Mouse (Mus musculus) heart, adult 9 months (tissue): ENCODE data around the gene Baz2b.

Experiments
- DNase-seq, 2 experiments: peaks; one replicate each; pipeline ENCODE4 v3.0.0; 2022; ENCODE audit warnings: low spot score in 2 of 2

Baz2b gene

DNA sequence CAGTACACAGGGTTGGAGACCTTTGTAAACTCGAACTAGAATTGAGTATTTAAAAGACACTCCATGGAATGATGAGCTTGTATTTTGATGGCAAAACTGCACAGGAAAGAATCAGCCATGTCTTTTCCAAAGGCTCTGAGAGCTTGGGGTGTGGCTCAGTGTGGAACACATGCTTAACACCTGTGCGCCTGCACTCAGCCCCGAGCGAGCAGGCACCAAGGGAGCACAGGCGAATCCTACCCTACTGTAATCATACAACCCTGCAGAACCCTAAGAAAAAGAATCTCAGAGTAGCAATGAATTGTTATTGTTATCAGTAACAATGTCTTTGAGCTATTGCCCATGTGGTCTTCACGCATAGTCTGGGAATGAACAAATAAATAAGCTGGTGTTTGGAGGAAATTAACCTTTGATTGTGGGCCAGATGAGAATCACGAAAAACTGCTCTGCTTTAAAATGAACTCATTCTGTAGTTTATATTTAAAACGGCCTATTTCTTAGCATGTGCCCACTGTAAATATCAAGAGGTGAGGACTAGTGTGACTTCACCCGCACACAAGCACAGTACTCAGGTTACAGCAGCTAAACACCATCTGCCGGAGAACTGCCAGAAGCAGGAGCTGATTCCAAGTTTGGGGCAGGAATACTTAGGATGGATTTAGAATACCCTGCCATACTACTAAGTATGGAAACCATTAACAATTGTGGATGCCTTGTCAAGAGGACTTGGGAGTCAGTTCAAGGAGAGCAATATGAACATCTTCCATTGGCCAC is 77.2 kb downstream of the Baz2b start:
- DNase-seq = no peak

GRCm38 (mm10) chr2:60128631-60129030 is 81.0 kb downstream of the Baz2b start:
- no peak for DNase-seq

GRCm38 (mm10) chr2:60126831-60127230 is 82.8 kb downstream of the Baz2b start:
- peak in 1 of 2 experiments; percentile 31 for DNase-seq

- no peak for DNase-seq
These were observed 83.3 kb downstream of the Baz2b start for GRCm38 (mm10) chr2:60126292-60126691.

DNA sequence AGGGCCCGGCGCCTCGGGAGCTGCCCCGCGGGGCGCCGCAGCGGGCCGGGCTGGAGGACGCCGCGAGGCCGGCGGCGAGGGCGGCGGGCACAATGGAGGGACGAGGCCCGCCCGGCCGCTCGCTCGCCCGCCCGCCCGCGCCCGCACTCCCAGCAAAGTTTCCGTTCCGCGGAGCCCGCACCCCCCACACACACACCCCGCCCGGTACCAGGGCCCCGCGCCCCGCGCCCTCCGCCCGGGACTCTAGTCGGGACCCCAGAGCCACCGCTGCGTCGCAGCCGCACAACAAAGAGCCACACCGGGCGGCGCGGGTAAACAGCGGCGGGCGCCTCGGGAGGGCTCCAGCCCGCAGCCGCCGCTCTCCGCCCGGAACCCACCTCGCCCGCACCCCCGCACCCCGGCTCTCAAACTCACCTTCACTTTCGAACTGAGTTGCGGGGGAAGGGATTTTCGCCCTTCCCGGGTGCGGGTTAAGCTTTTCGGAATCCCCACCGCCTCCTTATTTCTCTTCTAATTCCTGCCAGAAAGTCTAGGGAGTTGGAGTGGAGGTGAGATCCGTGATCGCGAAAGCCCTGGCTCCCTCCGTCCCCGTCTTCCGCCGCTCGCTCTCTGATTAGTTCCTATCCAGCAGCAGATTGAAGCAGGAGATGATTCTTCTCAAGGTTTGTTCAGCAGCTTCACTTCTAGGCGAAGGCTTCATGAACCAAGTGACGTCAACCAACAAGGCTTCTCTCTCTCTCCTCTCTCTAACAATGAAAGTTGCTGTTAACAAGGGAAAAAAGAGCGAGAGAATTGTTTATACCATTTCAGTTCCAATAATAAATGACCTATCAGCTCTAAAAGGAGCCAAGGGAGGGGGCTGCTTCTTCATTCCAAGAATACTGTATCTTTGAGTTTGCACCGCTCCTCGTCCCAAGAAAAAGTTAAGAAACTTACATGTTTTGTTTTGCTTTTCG is 84.3 kb downstream of the Baz2b start:
- peak; percentile 73 to 76 for DNase-seq

GRCm38 (mm10) chr2:60124648-60125048 is 85.0 kb downstream of the Baz2b start:
- DNase-seq = peak; percentile 61 to 62

DNA sequence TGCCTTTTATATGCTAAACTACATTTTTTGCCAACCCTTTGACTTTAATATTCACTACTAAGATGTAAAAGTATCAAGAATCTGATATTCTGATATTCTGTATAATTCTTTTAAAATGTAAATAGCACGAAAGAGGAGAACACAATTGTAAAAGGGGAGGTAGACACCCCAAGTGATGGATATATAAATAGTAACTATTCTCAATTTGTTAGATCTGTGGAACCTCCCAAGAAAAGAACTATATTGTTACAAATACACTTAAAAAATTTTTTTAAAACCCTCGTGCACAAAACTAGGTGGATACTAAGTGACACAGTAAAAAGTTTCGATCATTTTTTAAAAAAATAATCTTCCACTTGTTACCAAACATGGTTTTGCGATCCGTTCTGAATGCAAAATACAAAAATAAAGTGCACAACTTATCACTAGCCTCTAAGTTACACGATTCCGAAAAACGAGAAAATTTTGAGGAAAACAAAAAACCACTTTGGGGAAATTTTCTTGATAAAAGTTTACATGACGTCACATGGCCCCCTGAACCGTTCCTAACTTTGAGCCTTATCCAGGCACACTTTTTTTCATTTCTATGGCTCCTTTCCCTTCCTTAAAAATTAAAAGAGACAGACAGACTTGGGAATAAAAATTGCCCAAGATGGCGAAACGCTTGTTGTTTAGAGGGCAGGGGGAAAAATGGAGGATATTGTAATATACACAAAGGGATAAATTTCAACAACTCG is 85.6 kb downstream of the Baz2b start:
- DNase-seq = no peak

DNA sequence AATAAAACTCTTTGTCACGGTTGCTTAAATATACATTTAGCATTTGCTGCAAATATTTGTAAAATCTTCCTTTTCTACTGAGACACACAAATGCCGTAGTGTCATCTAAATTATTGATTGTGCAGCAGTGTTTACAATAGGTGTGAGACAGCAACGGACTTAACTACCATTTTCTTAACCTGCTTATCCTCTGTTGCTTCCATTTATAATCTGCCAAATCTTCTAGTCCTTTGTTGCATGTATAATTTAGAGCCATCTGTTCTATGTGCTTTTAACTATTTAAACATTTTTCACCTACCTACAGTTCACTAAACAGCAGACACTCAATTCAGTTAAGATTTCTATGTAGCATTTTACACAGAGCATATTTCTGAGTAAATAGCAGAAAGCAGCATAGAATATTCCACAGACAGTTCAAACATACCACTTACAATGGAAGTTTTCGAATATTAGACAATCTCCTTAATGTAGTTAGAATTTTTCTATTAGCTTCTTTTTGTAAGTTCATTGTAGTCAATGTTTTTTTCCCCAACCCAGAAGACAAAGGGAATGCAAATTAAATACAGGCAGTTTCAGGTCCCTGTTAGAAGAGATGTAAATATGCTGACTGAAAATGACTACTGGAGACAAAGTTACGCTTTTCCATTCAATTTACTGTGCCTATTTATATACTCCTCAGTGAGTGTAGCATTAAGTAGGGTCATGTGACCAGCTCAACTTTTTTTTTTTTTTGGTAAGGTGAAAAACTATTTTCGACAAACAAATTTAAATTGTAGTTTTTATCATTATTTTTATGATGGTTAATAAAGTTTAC is 86.4 kb downstream of the Baz2b start:
- no peak for DNase-seq

DNA sequence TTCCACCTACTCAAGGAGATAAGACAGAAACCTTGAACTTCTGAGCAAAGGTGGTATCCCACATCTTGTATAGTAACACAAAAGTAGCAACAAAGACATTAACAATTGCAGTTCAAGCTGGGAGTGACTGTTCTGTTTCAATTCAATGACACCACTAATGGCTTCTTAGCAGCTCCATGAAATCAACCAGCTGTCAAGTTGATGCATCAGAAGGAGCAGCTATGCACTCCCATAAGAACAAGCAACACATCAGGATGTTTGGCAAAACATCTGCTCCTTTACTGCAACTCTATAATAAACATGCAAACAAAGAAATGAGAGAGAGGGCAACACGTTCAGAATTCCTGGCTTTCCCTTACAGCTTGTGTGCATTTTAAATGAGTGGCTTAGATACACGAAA is 87.5 kb downstream of the Baz2b start:
- DNase-seq = no peak

- no peak for DNase-seq
These were observed 89.0 kb downstream of the Baz2b start for GRCm38 (mm10) chr2:60120681-60121080.

GRCm38 (mm10) chr2:60118684-60119558 is 90.7 kb downstream of the Baz2b start:
- no peak for DNase-seq

DNA sequence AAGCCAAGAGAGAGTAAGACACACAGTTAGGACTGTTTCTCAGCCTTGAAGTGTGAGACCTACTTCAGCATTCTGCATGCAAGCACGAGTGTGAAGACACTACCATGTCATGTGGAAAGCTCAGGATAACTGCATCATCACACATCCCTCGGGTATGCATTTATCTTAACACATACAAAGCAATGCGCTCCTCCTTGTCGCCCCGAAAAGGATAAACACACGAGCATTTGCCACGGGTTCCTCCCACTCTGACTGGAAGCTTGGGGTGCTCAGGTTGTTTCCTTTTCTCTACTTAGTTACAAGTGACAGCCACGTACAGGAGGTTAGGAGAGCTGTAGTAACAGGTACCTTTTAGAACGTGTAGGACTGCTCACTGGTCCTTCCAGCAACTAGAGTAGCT is 91.8 kb downstream of the Baz2b start:
- DNase-seq = no peak

- DNase-seq = no peak
These were observed 93.6 kb downstream of the Baz2b start for GRCm38 (mm10) chr2:60115891-60116554.

GRCm38 (mm10) chr2:60114901-60115300 is 94.7 kb downstream of the Baz2b start:
- DNase-seq = no peak

DNA sequence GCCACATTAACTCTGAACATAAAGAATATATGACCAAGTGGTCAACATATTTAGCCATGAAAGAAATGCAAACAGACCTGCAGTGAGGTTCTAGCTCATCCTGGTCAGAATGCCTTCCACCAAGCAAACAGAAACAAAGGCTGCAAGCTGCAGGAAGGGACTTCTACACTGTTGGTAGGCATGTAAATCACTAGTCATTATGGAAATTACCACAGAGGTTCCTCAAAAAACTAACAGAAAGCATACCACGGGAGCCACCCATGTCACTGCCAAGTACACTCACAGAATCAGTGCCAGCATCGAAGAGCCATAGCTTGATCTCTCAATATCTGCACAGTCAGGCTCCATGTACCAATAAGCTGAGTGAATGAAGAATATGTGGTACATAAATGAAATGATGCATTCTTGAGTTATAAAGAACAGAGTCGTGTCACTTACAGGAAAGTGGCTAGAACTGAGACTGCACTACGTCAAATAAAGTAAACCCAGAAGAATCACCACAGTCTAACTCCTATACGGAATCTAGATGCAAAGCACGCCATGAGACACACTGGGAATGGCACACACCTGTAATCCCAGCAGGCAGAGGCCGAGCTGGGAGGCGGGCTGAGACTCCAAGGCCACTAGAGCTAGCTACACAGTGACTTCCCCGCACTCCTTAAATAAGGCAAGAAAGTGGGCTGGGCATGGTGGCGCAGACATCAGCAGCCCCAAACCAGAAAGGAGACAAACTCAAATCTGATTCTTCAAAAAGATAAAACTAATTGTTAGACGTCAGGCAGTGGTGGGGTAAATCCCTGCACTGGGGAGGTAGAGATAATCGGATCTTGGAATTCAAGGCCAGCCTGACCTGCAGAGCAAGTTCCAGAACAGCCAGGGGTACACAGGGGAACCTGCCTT is 95.7 kb downstream of the Baz2b start:
- DNase-seq = no peak

DNA sequence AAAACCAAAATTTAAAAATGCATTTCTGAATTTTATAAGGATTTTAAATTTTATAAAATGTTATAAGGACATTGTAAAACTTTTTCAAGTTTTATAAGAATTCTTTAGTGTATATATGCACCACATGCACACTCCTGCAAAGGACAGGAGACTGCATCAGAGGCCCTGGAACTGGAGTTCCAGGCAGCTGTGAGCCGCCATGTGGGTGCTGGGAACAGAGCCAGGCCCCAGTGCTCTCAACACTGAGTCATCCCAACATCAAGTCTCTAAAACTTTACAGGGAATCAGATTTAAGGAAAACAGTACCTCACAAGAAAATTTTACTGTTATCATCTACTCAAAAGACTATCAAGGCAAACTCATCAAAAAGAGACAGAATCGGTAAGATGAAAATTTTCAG is 97.5 kb downstream of the Baz2b start:
- no peak for DNase-seq

DNA sequence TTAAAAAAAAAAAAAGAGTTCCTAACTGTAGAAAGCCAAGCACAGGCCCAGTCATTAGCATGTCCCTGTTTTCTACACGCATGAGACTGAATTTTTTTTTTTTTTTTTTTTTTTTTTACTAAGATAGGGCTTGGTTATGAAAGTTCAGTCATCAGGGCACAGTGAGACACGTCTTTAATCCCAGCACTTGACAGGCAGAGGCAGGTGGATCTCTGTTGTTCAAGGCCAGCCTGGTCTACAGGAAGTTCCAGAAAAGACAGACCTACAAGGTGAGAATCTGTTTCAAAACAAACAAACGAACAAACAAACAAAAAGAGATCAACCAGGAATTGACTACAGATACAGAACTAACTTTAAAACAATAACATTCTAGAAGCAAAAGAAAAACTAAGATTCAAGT is 100.6 kb downstream of the Baz2b start:
- DNase-seq = no peak

- no peak for DNase-seq
These were observed 113.0 kb downstream of the Baz2b start for GRCm38 (mm10) chr2:60096625-60097024.

- no peak for DNase-seq
These were observed 119.4 kb downstream of the Baz2b start for GRCm38 (mm10) chr2:60090280-60090679.
